Mouse (Mus musculus) hindbrain, postnatal 0 days (tissue): ENCODE measurements around the gene Fryl. TPM values are rescaled to one million over a fixed set of nuclear protein-coding genes. Genes with fewer than 3 reads are reported as not detected.
A peak's percentile ranks its signal among the peaks of the same experiment; 100 is the strongest.

Experiments
- ATAC-seq: fragments of 200-750 bp; cut with Nextera tagmentation; 2 replicates; pipeline ENCODE4 v1.8.0; 2017; ENCODE audit warnings: mild to moderate bottlenecking, moderate TSS enrichment, moderate library complexity
- DNase-seq: peaks from one replicate; pipeline ENCODE4 v3.0.0-alpha.2; 2015; ENCODE audit warnings: low spot score
- H3K27ac ChIP-seq: fragments of 300-500 bp; sonication (generic); 2 replicates; pipeline ENCODE4 v1.5.1; 2014; ENCODE audit warnings: mild to moderate bottlenecking
- H3K27me3 ChIP-seq: fragments of 300-500 bp; sonication (generic); 2 replicates; pipeline ENCODE4 v1.6.1; 2014; ENCODE audit warnings: low read length, mixed read lengths; ENCODE audit not compliant: insufficient read depth
- H3K36me3 ChIP-seq: fragments of 300-500 bp; sonication (generic); 2 replicates; pipeline ENCODE4 v1.6.1; 2014; ENCODE audit warnings: low read length, mixed read lengths; ENCODE audit not compliant: insufficient read depth
- H3K4me1 ChIP-seq: fragments of 300-500 bp; sonication (generic); 2 replicates; pipeline ENCODE4 v1.6.1; 2014; ENCODE audit warnings: antibody characterized with exemption, low read length, mixed read lengths; ENCODE audit not compliant: insufficient read depth
- H3K4me2 ChIP-seq: fragments of 300-500 bp; sonication (generic); 2 replicates; pipeline ENCODE4 v1.6.1; 2014; ENCODE audit warnings: low read depth, mild to moderate bottlenecking, low read length, moderate library complexity, mixed read lengths
- H3K4me3 ChIP-seq: fragments of 300-500 bp; sonication (generic); 2 replicates; pipeline ENCODE4 v1.5.1; 2014; ENCODE audit warnings: low read length
- H3K9ac ChIP-seq: fragments of 300-500 bp; sonication (generic); replicated peaks from 2 replicates; pipeline ENCODE4 v1.6.1; 2014; ENCODE audit warnings: mild to moderate bottlenecking, low read length, moderate library complexity, mixed read lengths
- H3K9me3 ChIP-seq: fragments of 300-500 bp; sonication (generic); 2 replicates; pipeline ENCODE4 v1.6.1; 2016; ENCODE audit warnings: low read length, mixed read lengths
- CTCF ChIP-seq: IDR thresholded peaks from 2 replicates; pipeline ENCODE4 v1.5.1; 2016; ENCODE audit warnings: antibody characterized with exemption, control low read depth, low read depth
- whole genome bisulfite sequencing: fragments of 180-500 bp; shearing (Covaris S2); extraction: QIAGEN DNeasy Blood & Tissue Kit; methylation state at CpG from one replicate; pipeline ENCODE4 v1.1.7; 2014; 5-methylcytosine and 5-hydroxymethylcytosine counted together
- polyA plus RNA-seq: library from polyadenylated mRNA; unstranded; fragments of >200 nt; fragmentation: Nextera tagmentation; extraction: Ambion mirVana; gene quantifications from 2 replicates; pipeline ENCODE4 v1.2.1, GENCODE M21; 2015
- total RNA-seq: library from RNA; depleted of rRNA; stranded (reverse); fragments of >200 nt; gene quantifications from 2 replicates; pipeline ENCODE4 v1.2.3, GENCODE M21; 2014

Fryl gene
- total and polyA plus RNA-seq, 2 experiments from 2014 or later = 20.5 to 69.4 TPM

DNA sequence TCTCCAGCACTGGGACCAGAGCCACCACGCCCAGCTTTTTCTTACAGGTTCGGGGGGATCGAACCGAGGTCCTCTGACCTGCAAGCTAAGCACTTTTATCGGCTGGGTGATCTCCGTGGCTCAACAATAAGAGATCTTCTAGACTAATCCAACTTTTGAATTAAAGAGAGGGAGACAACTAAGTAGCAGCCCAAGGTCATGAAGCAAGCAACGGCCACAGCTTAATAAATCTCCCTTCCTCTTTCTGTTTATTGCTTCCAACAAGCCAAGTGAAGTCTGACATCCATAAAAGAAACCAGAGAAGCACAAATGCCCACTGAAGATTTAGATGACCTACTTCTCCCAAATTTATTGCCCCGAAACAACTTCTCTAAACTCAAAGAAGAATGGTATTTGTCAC, 54.3 kb downstream of the Fryl start:
- H3K27me3 ChIP-seq = no peaks in the 10 kb centered on the region
- no peak for TF ChIP-seq CTCF
- H3K36me3 ChIP-seq = no peaks in the 10 kb centered on the region

GRCm38 (mm10) chr5:73200387-73201384, 55.7 kb downstream of the Fryl start:
- WGBS = 86% methylated on average over 16 of the region's 16 CpGs
- Histone ChIP-seq H3K4me1 (no peaks in the 10 kb centered on the region), H3K4me3 (no peak overlapping the region), H3K27me3 (no peaks in the 10 kb centered on the region), H3K36me3 (no peaks in the 10 kb centered on the region), H3K9ac (no peak overlapping the region), H3K27ac (no peak overlapping the region), H3K9me3 (no peaks in the 10 kb centered on the region), H3K4me2 (no peak overlapping the region)
- DNase-seq (no peak), ATAC-seq (no peak)
- no peak for TF ChIP-seq CTCF

More for the DNA sequence above, 54.3 kb downstream of the Fryl start:
- Histone ChIP-seq H3K4me3 (no peak overlapping the region), H3K4me2 (no peak overlapping the region), H3K27ac (no peak overlapping the region), H3K9ac (no peak overlapping the region), H3K9me3 (no peaks in the 10 kb centered on the region), H3K4me1 (no peaks in the 10 kb centered on the region)
- ATAC-seq = no peak
- WGBS = 89% methylated on average over 8 of the region's 8 CpGs
- DNase-seq = no peak

- Histone ChIP-seq H3K9me3 (no peaks in the 10 kb centered on the region), H3K27ac (no peak overlapping the region), H3K36me3 (no peaks in the 10 kb centered on the region), H3K4me3 (no peak overlapping the region), H3K9ac (no peak overlapping the region), H3K27me3 (no peaks in the 10 kb centered on the region), H3K4me2 (no peak overlapping the region), H3K4me1 (no peaks in the 10 kb centered on the region)
- TF ChIP-seq CTCF = no peak
- ATAC-seq = no peak
- 70% methylated on average over 2 of the region's 2 CpGs for WGBS
- no peak for DNase-seq
Observed at GRCm38 (mm10) chr5:73199586-73199985, 56.8 kb downstream of the Fryl start.

DNA sequence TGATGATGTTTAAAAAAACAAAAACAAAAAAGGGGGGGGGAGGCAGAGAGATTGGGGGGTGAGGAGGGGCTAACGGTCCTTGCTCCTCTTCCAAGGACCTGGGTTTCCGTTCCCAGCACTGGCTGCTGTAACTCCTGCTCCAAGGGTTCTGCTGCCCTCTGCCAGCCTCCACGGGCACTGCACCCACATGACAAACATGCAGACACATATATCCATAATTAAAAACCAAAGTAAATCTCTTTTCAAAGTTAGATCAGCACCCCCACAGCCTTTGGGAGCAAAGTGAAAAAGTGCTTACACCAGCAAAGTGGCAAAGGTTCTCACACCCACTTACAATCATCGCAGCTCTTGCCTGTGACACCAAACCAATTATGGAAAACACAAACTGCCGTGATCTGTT, 57.7 kb downstream of the Fryl start:
- no peaks in the 10 kb centered on the region for H3K9me3 ChIP-seq
- 93% methylated on average over 5 of the region's 5 CpGs for WGBS
- ATAC-seq (no peak), DNase-seq (no peak)
- H3K27ac ChIP-seq = no peak overlapping the region
- no peak overlapping the region for H3K4me2 ChIP-seq
- no peaks in the 10 kb centered on the region for H3K36me3 ChIP-seq
- H3K4me3 ChIP-seq = no peak overlapping the region
- no peaks in the 10 kb centered on the region for H3K4me1 ChIP-seq
- no peaks in the 10 kb centered on the region for H3K27me3 ChIP-seq
- peak; percentile 29 for TF ChIP-seq CTCF
- no peak overlapping the region for H3K9ac ChIP-seq

DNA sequence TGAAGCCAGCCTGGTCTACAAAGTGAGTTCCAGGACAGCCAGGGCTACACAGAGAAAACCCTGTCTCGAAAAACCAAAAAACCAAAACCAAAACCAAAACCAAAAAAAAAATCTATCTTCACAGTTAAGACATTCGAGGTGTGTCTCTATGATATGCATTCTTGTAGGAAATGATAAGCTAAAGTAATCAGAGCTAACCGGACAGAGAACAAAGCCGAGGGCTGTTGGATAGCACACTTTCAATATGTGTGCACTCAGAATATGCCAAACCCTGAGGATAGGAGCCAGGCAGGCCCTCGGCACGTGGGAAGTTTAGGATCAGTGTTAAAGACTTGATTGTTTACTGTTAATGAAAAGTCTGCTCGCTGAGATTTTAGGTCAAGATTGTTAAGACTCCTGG, 58.6 kb downstream of the Fryl start:
- TF ChIP-seq CTCF = no peak
- no peaks in the 10 kb centered on the region for H3K9me3 ChIP-seq
- no peak overlapping the region for H3K27ac ChIP-seq
- no peak for ATAC-seq
- no peak overlapping the region for H3K9ac ChIP-seq
- WGBS = 90% methylated on average over 7 of the region's 7 CpGs
- no peak for DNase-seq
- H3K36me3 ChIP-seq = no peaks in the 10 kb centered on the region
- H3K4me1 ChIP-seq = no peaks in the 10 kb centered on the region
- no peak overlapping the region for H3K4me3 ChIP-seq
- no peaks in the 10 kb centered on the region for H3K27me3 ChIP-seq
- no peak overlapping the region for H3K4me2 ChIP-seq

GRCm38 (mm10) chr5:73194740-73195139, 61.7 kb downstream of the Fryl start:
- Histone ChIP-seq H3K36me3 (no peaks in the 10 kb centered on the region), H3K9me3 (no peaks in the 10 kb centered on the region), H3K27me3 (no peaks in the 10 kb centered on the region), H3K9ac (no peak overlapping the region), H3K27ac (no peak overlapping the region), H3K4me3 (no peak overlapping the region), H3K4me1 (no peaks in the 10 kb centered on the region), H3K4me2 (no peak overlapping the region)
- DNase-seq = no peak
- no peak for TF ChIP-seq CTCF
- WGBS = 94% methylated on average over 14 of the region's 14 CpGs
- ATAC-seq = no peak

DNA sequence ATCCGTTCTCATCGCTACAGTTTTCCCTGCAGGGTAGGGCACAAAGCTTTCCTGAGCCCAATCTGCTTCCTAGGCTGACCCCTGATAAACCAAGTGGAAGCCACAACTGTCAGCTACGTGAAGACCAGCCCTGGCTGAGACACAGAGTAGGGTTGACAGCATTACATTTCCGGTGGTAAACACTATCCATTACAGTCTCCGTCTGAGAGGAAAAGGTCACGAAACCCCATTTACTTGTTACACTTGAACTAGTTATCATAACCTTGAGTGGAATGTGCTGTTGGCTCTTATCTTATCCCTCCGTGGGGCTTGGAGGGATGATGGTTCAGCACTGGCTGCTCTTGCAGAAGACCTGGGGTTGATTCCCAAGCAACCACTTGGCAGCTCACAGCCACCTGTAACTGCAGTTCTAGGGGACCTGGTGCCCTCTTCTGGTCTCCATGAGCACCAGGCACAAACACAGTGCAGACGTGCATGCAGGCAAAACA, 62.3 kb downstream of the Fryl start:
- WGBS = 91% methylated on average over 8 of the region's 8 CpGs
- Histone ChIP-seq H3K4me2 (no peak overlapping the region), H3K27ac (no peak overlapping the region), H3K9me3 (no peaks in the 10 kb centered on the region), H3K4me1 (no peaks in the 10 kb centered on the region), H3K4me3 (no peak overlapping the region), H3K9ac (no peak overlapping the region), H3K27me3 (no peaks in the 10 kb centered on the region), H3K36me3 (no peaks in the 10 kb centered on the region)
- no peak for TF ChIP-seq CTCF
- DNase-seq = no peak
- ATAC-seq = no peak
